Mouse (Mus musculus): Measurements from ENCODE around the gene Rtkn2.

- no peak for TF ChIP-seq CTCF (IDR thresholded peaks at IDR 0.05; ENCODE audit: low read depth, low read length)
- TF ChIP-seq GATA2 (IDR thresholded peaks at IDR 0.05; ENCODE audit: borderline replicate concordance, low read depth, low read length): no peak
- no peak for TF ChIP-seq TAL1 (conservative IDR thresholded peaks at IDR 0.05; ENCODE audit: low read depth, low read length)
- no peak for TF ChIP-seq POLR2AphosphoS5 (IDR thresholded peaks at IDR 0.05; ENCODE audit: insufficient replicate concordance, low read depth, low read length)
These were observed 88.6 kb downstream of the Rtkn2 start for GRCm38 (mm10) chr10:68067961-68068360.

Measured in G1E (cell line).